Mouse (Mus musculus) thymus, adult 2 months (tissue): ENCODE results near the gene Coq8b. TPM values are rescaled to one million over a fixed set of nuclear protein-coding genes. Genes with fewer than 3 reads are reported as not detected.

Experiments used
- DNase-seq: peaks from one replicate; pipeline ENCODE4 v3.0.0; 2021
- H3K27ac ChIP-seq: fragments of 200-500 bp; 2 replicates; pipeline ENCODE4 v1.5.1; 2012; ENCODE audit warnings: low read length, control low read depth; ENCODE audit not compliant: control insufficient read depth, insufficient read depth
- H3K27me3 ChIP-seq: fragments of 200-500 bp; 2 replicates; pipeline ENCODE4 v1.6.1; 2012; ENCODE audit warnings: mild to moderate bottlenecking, low read length, moderate library complexity, mixed read lengths; ENCODE audit not compliant: control insufficient read depth, insufficient read depth
- H3K36me3 ChIP-seq: fragments of 200-500 bp; 2 replicates; pipeline ENCODE4 v1.6.1; 2012; ENCODE audit warnings: mild to moderate bottlenecking, low read length, moderate library complexity; ENCODE audit not compliant: control insufficient read depth, insufficient read depth
- H3K4me1 ChIP-seq: fragments of 200-500 bp; replicated peaks from 2 replicates; pipeline ENCODE4 v1.6.1; 2012; ENCODE audit warnings: low read length; ENCODE audit not compliant: control insufficient read depth, insufficient read depth
- H3K4me3 ChIP-seq: fragments of 200-500 bp; 2 replicates; pipeline ENCODE4 v1.5.1; 2012; ENCODE audit warnings: mild to moderate bottlenecking, low read length, control low read depth, moderate library complexity; ENCODE audit not compliant: control insufficient read depth, insufficient read depth
- CTCF ChIP-seq: fragments of 200-500 bp; IDR thresholded peaks from 2 replicates; pipeline ENCODE4 v1.5.1; 2012; ENCODE audit warnings: mild to moderate bottlenecking, control low read depth, low read length, moderate library complexity, borderline replicate concordance; ENCODE audit not compliant: control insufficient read depth, poor library complexity, insufficient read depth; ENCODE audit errors: extremely low read depth
- POLR2A ChIP-seq: fragments of 200-500 bp; IDR thresholded peaks from 2 replicates; pipeline ENCODE4 v1.6.1; 2012; ENCODE audit warnings: mild to moderate bottlenecking, low read length, control low read depth, moderate library complexity; ENCODE audit not compliant: control insufficient read depth, poor library complexity, insufficient read depth; ENCODE audit errors: extremely low read depth
- WGBS: fragments of 180-500 bp; shearing (Covaris S2); methylation state at CpG from one replicate; pipeline ENCODE4 v1.1.7; 2018; 5-methylcytosine and 5-hydroxymethylcytosine counted together
- polyA plus RNA-seq: library from polyadenylated mRNA; depleted of rRNA; stranded (reverse); fragments of >200 nt; gene quantifications from 2 replicates; pipeline ENCODE4 v1.2.3, GENCODE M21; 2012

Coq8b gene
- polyA plus RNA-seq, 1 experiment, result 57.8 TPM

DNA sequence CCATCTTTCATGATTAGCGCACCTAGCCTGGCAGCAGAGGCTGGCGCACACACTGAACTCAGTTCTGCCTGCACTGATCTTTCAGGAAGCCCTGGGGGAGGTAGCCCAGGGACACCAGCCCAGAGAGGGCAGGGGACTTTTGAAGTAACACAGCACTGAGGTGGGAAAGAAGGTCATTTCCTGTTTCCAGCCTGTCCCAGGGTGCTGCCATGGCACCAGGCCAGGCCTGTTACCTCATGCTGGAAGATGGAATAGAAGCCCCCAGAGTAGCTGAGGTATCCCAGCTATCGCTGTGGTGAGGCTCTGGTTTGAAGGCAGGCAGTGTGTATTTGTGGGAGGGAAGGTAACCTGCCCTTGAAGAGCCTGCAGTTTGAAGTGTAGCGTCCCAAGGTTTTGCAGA is 42.1 kb downstream of the Coq8b start:
- DNase-seq, result no peak
- H3K27ac ChIP-seq, result no peak overlapping the region
- H3K4me3 ChIP-seq, result no peak overlapping the region
- WGBS, result 93% methylated on average over 4 of the region's 4 CpGs
- no peaks in the 10 kb centered on the region for H3K36me3 ChIP-seq
- TF ChIP-seq POLR2A, result no peak
- no peak for TF ChIP-seq CTCF
- H3K27me3 ChIP-seq, result no peaks in the 10 kb centered on the region
- H3K4me1 ChIP-seq, result peaks cover 2% of the 10 kb centered on the region; the same call in 1 of the 2 replicates

DNA sequence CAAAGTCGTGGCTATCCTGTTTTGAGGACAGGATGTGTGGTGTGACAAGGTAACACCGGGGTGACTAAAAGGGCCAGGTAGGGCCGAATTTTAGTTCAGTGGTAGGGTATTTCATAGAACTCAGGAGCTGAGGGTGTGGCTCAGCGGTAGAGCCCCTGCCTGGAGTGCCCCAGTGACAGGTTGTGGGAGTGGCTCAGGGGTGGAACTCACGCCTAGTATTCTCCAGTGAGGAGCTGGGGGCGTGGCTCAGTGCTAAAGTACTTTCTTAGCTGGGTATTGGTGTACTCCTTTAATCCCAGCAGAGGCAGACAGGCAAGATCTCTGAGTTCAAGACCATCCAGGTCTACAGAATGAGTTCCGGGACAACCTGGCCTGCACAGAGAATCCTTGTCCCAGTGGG is 43.2 kb downstream of the Coq8b start:
- WGBS, result 56% methylated on average over 7 of the region's 7 CpGs

DNA sequence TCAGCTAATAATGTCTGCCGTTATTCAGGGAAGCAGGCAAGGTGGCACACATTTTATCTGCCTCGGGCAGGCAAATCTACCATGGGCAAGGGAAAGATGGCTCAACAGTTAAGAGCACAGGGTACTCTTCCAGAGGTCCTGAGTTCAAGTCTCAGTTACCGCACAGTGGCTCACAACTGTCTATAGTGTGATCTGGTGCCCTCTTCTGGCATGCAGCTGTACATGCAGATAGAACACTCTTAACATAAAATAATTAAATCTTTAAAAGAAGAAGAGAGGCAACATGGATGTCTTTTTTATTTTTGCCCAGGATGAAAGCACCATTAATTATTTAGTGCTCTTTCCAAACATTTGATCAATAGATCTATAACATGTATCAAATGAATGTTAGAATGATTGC is 44.4 kb downstream of the Coq8b start:
- 97% methylated on average over 3 of the region's 3 CpGs for WGBS
- no peak for TF ChIP-seq POLR2A
- TF ChIP-seq CTCF, result no peak
- Histone ChIP-seq H3K4me1 (peaks cover 2% of the 10 kb centered on the region; the same call in 1 of the 2 replicates), H3K27me3 (no peaks in the 10 kb centered on the region), H3K4me3 (no peak overlapping the region), H3K36me3 (no peaks in the 10 kb centered on the region), H3K27ac (no peak overlapping the region)
- no peak for DNase-seq

More for the DNA sequence above, 43.2 kb downstream of the Coq8b start:
- no peak for DNase-seq
- Histone ChIP-seq H3K4me1 (peaks cover 2% of the 10 kb centered on the region; the same call in 1 of the 2 replicates), H3K27me3 (no peaks in the 10 kb centered on the region), H3K4me3 (no peak overlapping the region), H3K27ac (no peak overlapping the region), H3K36me3 (no peaks in the 10 kb centered on the region)
- TF ChIP-seq CTCF (no peak), POLR2A (no peak)

DNA sequence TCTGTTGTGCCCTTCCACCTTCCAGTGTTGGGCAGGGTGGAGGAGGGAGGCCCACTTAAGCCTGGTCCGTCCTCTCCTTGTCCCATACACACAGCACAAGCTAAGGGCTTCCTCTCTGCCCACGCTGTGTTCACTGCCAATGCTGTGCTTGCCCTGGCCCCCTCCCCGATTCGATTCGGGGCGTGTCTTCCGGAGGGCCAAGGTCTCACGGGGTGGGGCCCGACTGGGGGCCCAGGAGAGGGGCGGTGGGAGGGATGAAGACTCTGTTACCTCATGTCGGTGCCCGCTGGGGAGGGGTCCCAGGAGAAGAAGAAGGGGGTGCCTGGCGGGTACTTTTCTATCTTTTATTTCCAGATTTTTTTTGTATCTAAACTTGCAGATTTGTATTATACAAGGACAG is 48.9 kb downstream of the Coq8b start:
- peaks cover 3% of the 10 kb centered on the region; the same call in 1 of the 2 replicates for H3K27me3 ChIP-seq
- WGBS, result 84% methylated on average over 13 of the region's 13 CpGs

DNA sequence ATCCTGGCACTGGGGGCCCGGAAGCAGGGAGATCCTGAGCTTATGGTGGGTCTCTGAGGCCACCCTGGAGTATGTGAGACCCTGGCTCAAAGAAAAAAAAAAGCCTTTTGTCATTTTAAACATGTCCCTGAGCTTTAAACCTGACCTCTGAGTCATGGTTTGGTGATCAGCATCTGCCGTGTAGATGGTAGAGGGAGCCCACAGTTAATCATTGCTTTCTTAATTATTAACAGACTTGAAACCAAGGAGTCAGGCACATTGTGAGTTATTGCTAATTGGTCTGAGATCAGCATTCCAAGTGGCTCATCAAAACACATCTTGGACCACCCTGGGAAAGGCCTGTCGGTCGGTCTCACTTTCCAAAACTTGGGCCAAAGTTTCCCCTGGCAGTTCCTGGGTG is 49.4 kb downstream of the Coq8b start:
- 91% methylated on average over 4 of the region's 4 CpGs for WGBS
- H3K36me3 ChIP-seq, result no peaks in the 10 kb centered on the region
- H3K4me3 ChIP-seq, result no peak overlapping the region
- no peak overlapping the region for H3K27ac ChIP-seq
- DNase-seq, result no peak
- peaks cover 3% of the 10 kb centered on the region; the same call in 1 of the 2 replicates for H3K27me3 ChIP-seq
- no peaks in the 10 kb centered on the region for H3K4me1 ChIP-seq
- TF ChIP-seq POLR2A, result no peak
- TF ChIP-seq CTCF, result no peak

More for the DNA sequence above, 48.9 kb downstream of the Coq8b start:
- Histone ChIP-seq H3K27ac (no peak overlapping the region), H3K36me3 (no peaks in the 10 kb centered on the region), H3K4me3 (no peak overlapping the region), H3K4me1 (no peaks in the 10 kb centered on the region)
- TF ChIP-seq CTCF, result no peak
- TF ChIP-seq POLR2A, result no peak
- DNase-seq, result no peak

DNA sequence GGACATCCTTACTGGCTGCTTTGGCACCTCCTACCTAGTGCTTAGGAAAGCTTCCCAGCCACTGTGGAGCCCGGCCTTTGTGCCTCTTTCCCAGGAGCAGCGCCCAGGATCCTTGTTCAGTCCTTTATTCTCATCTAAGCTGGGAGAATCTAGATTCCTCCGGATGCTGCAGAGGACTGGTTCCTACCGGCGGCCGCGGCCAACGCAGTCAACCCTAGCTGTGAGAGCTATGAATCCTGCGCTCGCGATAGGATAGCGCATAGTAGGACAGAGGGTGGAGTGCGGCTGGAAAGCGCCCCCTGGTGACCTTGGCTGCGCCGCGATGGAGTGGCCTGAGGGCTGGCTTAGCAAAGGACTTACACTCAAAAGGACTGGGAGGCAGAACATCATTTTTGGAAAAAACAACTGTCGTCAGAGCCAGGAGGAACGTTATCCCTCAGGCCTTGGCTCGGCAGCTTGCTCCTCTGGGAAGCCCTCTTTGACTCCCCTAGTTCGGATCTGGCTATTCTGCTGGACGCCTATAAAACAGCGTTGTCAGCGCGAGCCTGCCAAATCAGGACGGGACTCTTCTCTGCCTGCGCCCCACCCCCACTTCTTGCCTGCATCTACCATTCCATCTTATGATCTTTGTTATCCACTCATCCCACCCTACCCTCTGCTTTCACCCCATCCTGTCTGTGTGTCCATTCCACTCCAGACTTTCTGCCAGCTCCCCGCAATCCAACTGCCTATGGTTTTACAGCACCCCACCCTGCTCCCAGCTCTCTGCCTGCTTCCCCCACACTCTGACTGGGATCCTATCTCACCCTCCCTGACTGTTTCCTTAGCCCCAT is 52.3 kb downstream of the Coq8b start:
- no peaks in the 10 kb centered on the region for H3K4me1 ChIP-seq
- H3K4me3 ChIP-seq, result no peak overlapping the region
- 9% methylated on average over 28 of the region's 28 CpGs for whole genome bisulfite sequencing
- no peaks in the 10 kb centered on the region for H3K36me3 ChIP-seq
- no peak overlapping the region for H3K27ac ChIP-seq
- TF ChIP-seq CTCF, result 0 out of 2 replicates have a peak, but pooled peaks have one; percentile 44
- no peak for TF ChIP-seq POLR2A
- peaks cover 3% of the 10 kb centered on the region; the same call in 1 of the 2 replicates for H3K27me3 ChIP-seq
- peak; percentile 35 for DNase-seq

DNA sequence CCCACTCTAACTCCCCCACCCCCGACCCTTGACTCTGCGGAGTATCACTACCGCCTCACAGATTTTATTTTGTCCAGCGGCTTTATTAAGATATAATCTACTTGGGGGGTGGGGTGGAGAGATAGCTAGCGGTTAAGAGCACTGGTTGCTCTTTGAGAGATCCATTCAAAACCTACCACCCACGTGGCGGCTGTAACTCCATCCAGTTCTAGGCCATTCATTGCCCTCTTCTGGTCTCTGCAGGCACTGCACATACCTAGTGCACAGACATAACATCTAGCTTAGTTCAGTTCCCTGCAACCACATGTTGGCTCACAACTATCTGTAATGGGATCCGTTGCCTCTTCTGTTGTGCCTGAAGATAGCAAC is 52.9 kb downstream of the Coq8b start:
- DNase-seq, result peak; percentile 57
- H3K27me3 ChIP-seq, result peaks cover 3% of the 10 kb centered on the region; the same call in 1 of the 2 replicates
- no peak overlapping the region for H3K27ac ChIP-seq
- no peak overlapping the region for H3K4me3 ChIP-seq
- no peaks in the 10 kb centered on the region for H3K36me3 ChIP-seq
- WGBS, result 10% methylated on average over 8 of the region's 8 CpGs
- H3K4me1 ChIP-seq, result no peaks in the 10 kb centered on the region
- TF ChIP-seq CTCF, result no peak
- no peak for TF ChIP-seq POLR2A
